Mouse (Mus musculus): ENCODE measurements at regions not wholly inside any gene's neighbourhood (a gene's known extent, or its start where the extent isn't known, plus 50 kb on each side); places are given as distances from the start of the nearest gene placed in this dataset.

DNA sequence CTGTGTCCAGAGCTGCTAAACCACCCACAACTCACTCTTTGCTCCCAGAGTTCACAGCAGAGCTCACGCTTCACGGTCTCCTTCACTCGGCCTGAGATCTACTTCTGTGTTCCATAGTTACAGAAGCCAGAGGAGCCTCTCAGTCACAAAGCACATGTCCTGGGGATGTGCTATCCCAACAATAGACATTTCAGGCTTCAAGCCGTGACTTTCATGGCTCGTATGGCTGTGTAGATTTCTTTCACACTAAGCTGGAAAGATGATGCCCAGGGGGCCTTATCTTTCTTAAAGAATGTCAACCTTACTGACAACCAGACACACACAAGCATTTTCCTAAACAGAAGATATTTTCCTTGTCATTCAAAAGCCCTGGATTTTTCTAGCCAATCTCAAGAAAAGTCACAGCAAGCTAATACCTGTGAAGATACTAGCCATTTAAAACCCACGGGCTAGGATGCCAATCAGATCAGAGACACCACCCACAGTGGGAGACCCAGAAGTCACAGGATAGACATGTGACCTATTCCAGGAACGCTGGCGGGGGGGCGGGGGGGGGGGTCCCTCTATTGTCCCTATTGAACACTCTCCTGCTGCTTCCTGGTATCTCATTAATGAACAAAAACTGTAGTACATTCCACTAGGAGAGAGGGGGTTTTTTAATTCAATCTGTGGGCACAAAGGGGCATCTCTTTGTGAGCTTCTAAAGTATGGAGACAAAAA lies 98.8 kb upstream of the Mapk10 start:
- no peak for DNase-seq (ENCODE audit: low spot score in 2 of 2)

DNA sequence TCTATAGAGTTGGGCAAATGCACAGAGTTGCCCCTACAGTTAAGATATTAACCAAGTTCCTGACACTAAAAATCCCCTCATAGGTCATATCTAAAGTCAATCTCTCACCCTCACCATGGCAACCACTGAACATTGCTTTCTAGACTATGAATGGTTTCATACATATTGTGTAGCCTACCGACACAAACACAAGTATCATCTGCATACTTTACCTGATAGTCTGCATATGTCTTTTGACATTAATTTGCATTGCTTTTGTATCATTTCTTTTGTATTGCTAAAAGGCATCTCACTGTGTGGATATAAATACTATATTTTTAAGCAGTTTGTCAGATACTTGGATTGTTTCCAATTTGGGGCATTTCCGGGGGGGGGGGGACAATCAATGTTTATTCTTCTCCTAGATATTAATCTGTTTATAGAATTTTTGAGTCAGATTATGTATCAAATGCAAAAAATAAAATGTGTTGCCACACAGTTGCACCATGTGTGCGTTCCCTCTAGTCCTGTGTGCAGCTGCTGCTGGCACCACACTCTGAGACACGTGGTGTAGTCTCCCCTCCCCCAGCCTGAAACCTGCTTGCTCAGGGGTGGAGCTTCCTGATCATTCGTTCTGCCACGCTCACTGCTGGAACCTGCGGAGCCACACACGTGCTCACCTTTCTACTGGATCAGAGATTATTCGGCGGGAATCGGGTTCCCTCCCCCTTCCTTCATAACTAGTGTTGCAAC lies 94.7 kb upstream of the Mapk10 start:
- no peak for DNase-seq (ENCODE audit: low spot score in 2 of 2)

DNA sequence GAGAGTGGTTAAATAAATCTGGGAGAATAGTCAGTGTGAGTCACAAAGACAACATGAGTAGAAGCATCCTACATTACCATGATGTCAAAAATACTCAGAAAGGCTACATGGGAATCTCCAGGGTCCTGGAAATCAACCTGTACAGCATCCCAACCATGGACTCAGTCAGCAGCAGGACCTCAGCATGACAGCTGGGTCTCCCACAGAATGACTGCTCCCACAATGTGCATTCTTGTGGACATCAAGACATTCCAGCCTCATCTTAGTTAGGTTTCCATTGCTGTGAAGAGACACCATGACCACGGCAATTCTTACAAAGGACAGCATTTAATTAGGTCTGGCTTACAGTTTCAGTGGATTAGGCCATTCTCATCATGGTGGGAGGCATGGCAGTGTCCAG lies 93.8 kb upstream of the Mapk10 start:
- no peak for DNase-seq (ENCODE audit: low spot score in 2 of 2)

DNA sequence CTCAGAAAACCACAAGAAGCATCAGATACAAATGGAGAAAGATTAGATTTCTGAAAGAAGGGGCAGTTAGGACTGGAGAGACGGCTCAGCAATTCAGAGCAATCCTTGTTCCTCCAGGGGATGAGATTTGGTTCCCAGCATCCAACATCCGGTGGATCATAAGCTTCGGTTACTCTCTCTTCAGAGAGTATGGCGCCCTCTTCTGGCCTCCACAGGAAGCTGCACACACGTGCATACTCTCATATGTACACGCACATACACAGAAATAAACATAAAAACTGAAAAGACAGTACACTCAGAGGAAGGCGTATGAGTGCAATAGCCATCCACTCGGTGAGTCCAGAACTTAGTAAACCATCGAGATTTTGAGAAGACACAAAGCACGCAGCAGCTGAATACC lies 91.6 kb upstream of the Mapk10 start:
- no peak for DNase-seq (ENCODE audit: low spot score in 2 of 2)

DNA sequence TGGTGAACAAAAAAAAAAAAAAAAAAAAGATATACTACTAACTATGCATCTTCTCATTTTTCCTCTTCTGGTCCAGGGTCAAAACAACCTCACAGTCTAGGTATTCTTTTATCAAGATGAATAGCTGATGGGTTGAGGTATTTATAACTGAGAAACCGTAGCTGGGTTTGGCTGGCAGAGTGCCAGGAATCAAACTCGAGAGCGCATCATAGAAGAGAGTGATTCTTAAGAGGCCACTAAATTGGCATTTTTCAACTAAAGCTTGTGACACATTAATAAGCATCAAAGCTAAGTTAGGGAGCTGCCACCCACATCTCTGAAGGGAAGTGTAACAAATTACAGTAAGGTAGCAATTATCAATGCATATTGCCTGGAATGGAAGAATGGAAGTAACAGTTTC lies 90.2 kb upstream of the Mapk10 start:
- DNase-seq (ENCODE audit: low spot score in 2 of 2) = no peak

DNA sequence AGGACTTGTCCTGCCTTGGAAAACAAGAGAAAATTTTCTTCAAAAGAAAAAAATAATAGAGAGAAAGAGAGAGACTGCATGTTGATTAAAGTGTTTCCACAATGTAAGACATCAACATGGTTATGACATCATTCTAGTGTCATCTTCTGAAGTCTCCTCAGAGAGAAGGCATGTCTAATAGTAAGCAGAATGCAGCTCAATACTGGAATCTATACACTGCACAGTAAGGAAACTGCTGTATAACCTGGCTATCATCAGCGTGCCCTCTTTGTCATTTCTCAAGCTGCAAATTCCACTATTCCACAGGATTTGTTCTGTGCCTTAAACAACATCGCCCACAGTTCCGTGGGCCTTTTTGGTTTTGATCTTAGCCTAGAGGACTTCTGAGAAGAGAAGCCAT lies 82.8 kb upstream of the Mapk10 start:
- DNase-seq (ENCODE audit: low spot score in 2 of 2) = no peak

DNA sequence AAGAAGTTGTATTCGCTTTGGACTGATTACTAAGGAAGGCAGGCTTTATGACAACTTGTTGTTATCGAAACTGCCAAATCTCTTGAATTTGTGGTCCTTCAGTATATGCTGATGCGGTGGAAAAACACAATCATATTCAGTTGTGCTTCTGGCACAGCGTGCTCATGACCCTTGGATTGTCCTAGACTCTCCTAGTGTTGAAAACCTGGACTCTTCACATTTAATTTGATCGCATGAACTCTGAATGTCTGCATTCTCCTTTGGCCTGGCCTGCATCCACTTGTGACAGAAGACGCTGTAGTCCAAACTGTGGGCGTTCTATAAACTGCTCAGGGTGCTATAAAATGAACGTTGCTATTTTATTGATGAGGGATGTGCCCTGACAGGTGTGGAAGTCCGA lies 80.6 kb upstream of the Mapk10 start:
- DNase-seq (ENCODE audit: low spot score in 2 of 2) = no peak

DNA sequence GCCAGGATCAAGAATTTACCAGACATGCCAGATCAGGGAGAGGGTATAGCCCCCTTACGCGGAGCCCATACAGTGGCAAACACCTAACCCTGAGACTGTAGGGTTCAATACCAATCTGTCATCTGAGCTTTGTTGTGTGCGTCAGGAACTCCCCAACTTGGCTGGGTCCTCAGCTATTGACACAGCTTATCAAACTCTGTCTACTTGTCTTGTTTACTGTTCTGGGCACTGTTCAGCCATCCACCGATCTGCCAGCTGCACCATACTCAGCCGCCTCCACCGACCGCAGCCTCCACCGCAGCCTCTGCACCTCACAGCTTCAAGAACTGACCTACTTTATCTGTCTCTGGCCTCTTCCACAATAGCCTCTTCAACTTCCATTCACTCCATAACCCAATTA lies 80.1 kb upstream of the Mapk10 start:
- no peak for DNase-seq (ENCODE audit: low spot score in 2 of 2)

DNA sequence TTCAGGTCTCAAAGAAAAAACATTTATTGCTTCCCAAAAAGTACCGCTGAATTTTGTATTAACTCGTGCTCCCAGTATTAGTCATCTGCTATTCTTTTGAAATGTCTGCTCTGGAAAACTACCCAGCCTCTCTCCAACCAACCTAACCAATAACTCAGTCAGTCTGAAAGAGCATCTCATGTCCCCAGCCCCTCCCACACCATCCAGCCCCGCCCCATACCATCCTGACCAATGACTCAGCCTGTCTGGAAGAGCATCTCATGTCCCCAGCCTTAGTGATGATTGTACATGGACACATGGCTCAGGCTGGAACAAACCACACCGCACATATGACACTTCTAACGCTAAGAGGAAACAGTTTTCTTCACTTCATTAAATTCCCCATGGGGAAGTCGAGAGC lies 58.1 kb upstream of the Mapk10 start:
- DNase-seq (ENCODE audit: low spot score in 2 of 2) = no peak

DNA sequence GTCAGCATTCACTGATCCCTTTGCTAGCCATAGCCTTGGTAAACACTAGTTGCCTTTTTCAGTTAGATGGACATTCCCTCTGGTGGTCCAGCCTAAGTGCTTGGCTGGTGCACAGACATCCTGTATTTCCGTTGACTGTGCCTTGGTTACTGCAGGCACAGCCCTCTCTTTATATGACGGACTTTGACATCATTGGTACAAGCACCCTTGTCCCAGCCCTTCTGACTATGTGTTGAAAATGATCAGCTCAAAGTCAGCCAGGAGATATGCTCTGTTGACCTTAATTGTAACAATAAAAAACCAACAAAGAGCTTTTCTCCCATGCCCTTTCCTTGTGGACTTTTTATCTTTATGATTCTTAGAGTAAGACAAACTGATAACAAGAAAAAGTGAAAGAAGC lies 53.8 kb upstream of the Mapk10 start:
- no peak for DNase-seq (ENCODE audit: low spot score in 2 of 2)

DNA sequence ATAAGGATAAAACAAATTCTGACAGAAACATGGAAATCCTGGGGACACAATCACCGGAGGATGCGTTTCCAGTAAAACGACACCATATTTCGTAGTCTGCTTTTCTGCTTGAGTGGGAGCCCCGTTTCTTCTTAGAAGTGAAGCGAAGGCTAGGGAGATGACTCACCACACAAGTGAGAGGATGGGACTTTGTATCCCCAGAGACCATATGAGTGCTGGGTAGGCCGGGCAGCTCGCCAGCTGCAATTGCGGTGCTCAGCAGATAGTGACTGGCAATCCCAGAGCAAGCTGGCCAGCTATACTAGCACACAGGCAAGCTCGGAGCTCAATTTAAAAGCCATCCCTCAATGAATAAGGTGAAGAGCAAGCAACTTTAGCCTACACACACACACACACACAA lies 50.3 kb upstream of the Mapk10 start:
- no peak for DNase-seq (ENCODE audit: low spot score in 2 of 2)
